Mouse (Mus musculus): ENCODE measurements at regions not wholly inside any gene's neighbourhood (a gene's known extent, or its start where the extent isn't known, plus 50 kb on each side); places are given as distances from the start of the nearest gene placed in this dataset.
A peak's percentile ranks its signal among the peaks of the same experiment; 100 is the strongest.

GRCm38 (mm10) chr11:114387091-114387490 is 281.2 kb upstream of the Rpl38 start:
- no peaks in the 10 kb centered on the region for H3K4me1 ChIP-seq (ENCODE audit: control insufficient read depth, insufficient read depth, low read length)
- no peaks in the 10 kb centered on the region for H3K9me3 ChIP-seq (replicated peaks; ENCODE audit: control insufficient read depth, low read length)
- no peak overlapping the region for H3K27ac ChIP-seq (ENCODE audit: low read depth, low read length)
- H3K4me2 ChIP-seq: no peak overlapping the region
- no peaks in the 10 kb centered on the region for H3K27me3 ChIP-seq (ENCODE audit: control insufficient read depth, insufficient read depth, low read length)
- H3K4me3 ChIP-seq (ENCODE audit: low read depth, low read length): no peak overlapping the region
- H3K36me3 ChIP-seq (ENCODE audit: control insufficient read depth, insufficient read depth, low read length): no peaks in the 10 kb centered on the region
- 83% methylated on average over 2 of the region's 2 CpGs for WGBS (ENCODE audit: insufficient replicate concordance)
- ATAC-seq (replicated peaks; ENCODE audit: insufficient number of reproducible peaks, low FRiP score, low TSS enrichment): no peak
- H3K9ac ChIP-seq (ENCODE audit: low read depth, low read length): no peak overlapping the region

DNA sequence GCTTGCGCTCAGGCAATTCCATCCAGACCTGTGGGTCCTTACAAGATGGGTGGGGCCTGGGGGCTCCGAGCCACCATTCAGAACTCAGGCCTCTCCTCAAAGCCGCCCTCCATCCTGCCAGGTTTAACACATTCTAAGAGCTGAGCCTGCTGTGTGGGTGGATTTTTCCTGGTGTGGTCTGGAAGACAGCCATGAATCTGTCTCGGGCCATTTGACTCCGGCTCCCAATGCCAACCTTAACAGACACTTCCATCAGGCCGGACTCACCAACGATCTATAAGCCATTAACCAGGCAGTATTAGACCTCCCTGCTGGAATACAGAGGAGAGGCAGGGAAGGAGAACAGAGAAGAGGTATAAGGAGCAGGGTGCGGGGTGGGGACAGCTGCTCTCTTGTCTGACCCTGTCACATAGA is 288.9 kb upstream of the Rpl38 start:
- Histone ChIP-seq H3K4me3 (ENCODE audit: low read depth, low read length) (no peak overlapping the region), H3K27ac (ENCODE audit: low read depth, low read length) (no peak overlapping the region), H3K4me2 (no peak overlapping the region), H3K4me1 (ENCODE audit: control insufficient read depth, insufficient read depth, low read length) (no peaks in the 10 kb centered on the region), H3K36me3 (ENCODE audit: control insufficient read depth, insufficient read depth, low read length) (no peaks in the 10 kb centered on the region), H3K9me3 (replicated peaks; ENCODE audit: control insufficient read depth, low read length) (no peaks in the 10 kb centered on the region), H3K27me3 (ENCODE audit: control insufficient read depth, insufficient read depth, low read length) (no peaks in the 10 kb centered on the region), H3K9ac (ENCODE audit: low read depth, low read length) (no peak overlapping the region)
- WGBS (ENCODE audit: insufficient replicate concordance): 64% methylated on average over 8 of the region's 8 CpGs
- no peak for ATAC-seq (replicated peaks; ENCODE audit: insufficient number of reproducible peaks, low FRiP score, low TSS enrichment)

- H3K4me3 ChIP-seq (ENCODE audit: low read depth, low read length): no peak overlapping the region
- H3K27me3 ChIP-seq (ENCODE audit: control insufficient read depth, insufficient read depth, low read length): no peaks in the 10 kb centered on the region
- H3K4me2 ChIP-seq: no peak overlapping the region
- ATAC-seq (replicated peaks; ENCODE audit: insufficient number of reproducible peaks, low FRiP score, low TSS enrichment): no peak
- no peak overlapping the region for H3K27ac ChIP-seq (ENCODE audit: low read depth, low read length)
- no peaks in the 10 kb centered on the region for H3K4me1 ChIP-seq (ENCODE audit: control insufficient read depth, insufficient read depth, low read length)
- H3K9ac ChIP-seq (ENCODE audit: low read depth, low read length): no peak overlapping the region
- H3K9me3 ChIP-seq (replicated peaks; ENCODE audit: control insufficient read depth, low read length): no peaks in the 10 kb centered on the region
- no peaks in the 10 kb centered on the region for H3K36me3 ChIP-seq (ENCODE audit: control insufficient read depth, insufficient read depth, low read length)
- WGBS (ENCODE audit: insufficient replicate concordance): 63% methylated on average over 14 of the region's 14 CpGs
These were observed 292.4 kb upstream of the Rpl38 start for GRCm38 (mm10) chr11:114375921-114376320.

- no peaks in the 10 kb centered on the region for H3K36me3 ChIP-seq (ENCODE audit: control insufficient read depth, insufficient read depth, low read length)
- H3K4me3 ChIP-seq (ENCODE audit: low read depth, low read length): no peak overlapping the region
- peak overlapping the region; percentile 2; the same call in 1 of the 2 replicates for H3K4me2 ChIP-seq
- H3K4me1 ChIP-seq (ENCODE audit: control insufficient read depth, insufficient read depth, low read length): no peaks in the 10 kb centered on the region
- H3K27ac ChIP-seq (ENCODE audit: low read depth, low read length): no peak overlapping the region
- 46% methylated on average over 10 of the region's 10 CpGs for WGBS (ENCODE audit: insufficient replicate concordance)
- no peak for ATAC-seq (replicated peaks; ENCODE audit: insufficient number of reproducible peaks, low FRiP score, low TSS enrichment)
- no peaks in the 10 kb centered on the region for H3K9me3 ChIP-seq (replicated peaks; ENCODE audit: control insufficient read depth, low read length)
- no peak overlapping the region for H3K9ac ChIP-seq (ENCODE audit: low read depth, low read length)
- H3K27me3 ChIP-seq (ENCODE audit: control insufficient read depth, insufficient read depth, low read length): no peaks in the 10 kb centered on the region
These were observed 297.6 kb upstream of the Rpl38 start for GRCm38 (mm10) chr11:114370708-114371107.

- no peaks in the 10 kb centered on the region for H3K27me3 ChIP-seq (ENCODE audit: control insufficient read depth, insufficient read depth, low read length)
- H3K9ac ChIP-seq (ENCODE audit: low read depth, low read length): no peak overlapping the region
- H3K4me3 ChIP-seq (ENCODE audit: low read depth, low read length): no peak overlapping the region
- H3K9me3 ChIP-seq (replicated peaks; ENCODE audit: control insufficient read depth, low read length): no peaks in the 10 kb centered on the region
- no peaks in the 10 kb centered on the region for H3K4me1 ChIP-seq (ENCODE audit: control insufficient read depth, insufficient read depth, low read length)
- H3K4me2 ChIP-seq: no peak overlapping the region
- no peaks in the 10 kb centered on the region for H3K36me3 ChIP-seq (ENCODE audit: control insufficient read depth, insufficient read depth, low read length)
- ATAC-seq (replicated peaks; ENCODE audit: insufficient number of reproducible peaks, low FRiP score, low TSS enrichment): no peak
- H3K27ac ChIP-seq (ENCODE audit: low read depth, low read length): no peak overlapping the region
- WGBS (ENCODE audit: insufficient replicate concordance): 83% methylated on average over 6 of the region's 8 CpGs
These were observed 300.5 kb upstream of the Rpl38 start for GRCm38 (mm10) chr11:114367779-114368178.

- Histone ChIP-seq H3K27ac (ENCODE audit: low read depth, low read length) (no peak overlapping the region), H3K36me3 (ENCODE audit: control insufficient read depth, insufficient read depth, low read length) (no peaks in the 10 kb centered on the region), H3K4me2 (no peak overlapping the region), H3K9ac (ENCODE audit: low read depth, low read length) (no peak overlapping the region), H3K4me1 (ENCODE audit: control insufficient read depth, insufficient read depth, low read length) (no peaks in the 10 kb centered on the region), H3K4me3 (ENCODE audit: low read depth, low read length) (no peak overlapping the region), H3K27me3 (ENCODE audit: control insufficient read depth, insufficient read depth, low read length) (no peaks in the 10 kb centered on the region), H3K9me3 (replicated peaks; ENCODE audit: control insufficient read depth, low read length) (no peaks in the 10 kb centered on the region)
- WGBS (ENCODE audit: insufficient replicate concordance): 78% methylated on average over 8 of the region's 8 CpGs
- no peak for ATAC-seq (replicated peaks; ENCODE audit: insufficient number of reproducible peaks, low FRiP score, low TSS enrichment)
These were observed 294.1 kb upstream of the Sdk2 start for GRCm38 (mm10) chr11:114360946-114361345.

GRCm38 (mm10) chr11:114360321-114360720 is 293.5 kb upstream of the Sdk2 start:
- no peak for ATAC-seq (replicated peaks; ENCODE audit: insufficient number of reproducible peaks, low FRiP score, low TSS enrichment)
- WGBS (ENCODE audit: insufficient replicate concordance): 79% methylated on average over 10 of the region's 10 CpGs

DNA sequence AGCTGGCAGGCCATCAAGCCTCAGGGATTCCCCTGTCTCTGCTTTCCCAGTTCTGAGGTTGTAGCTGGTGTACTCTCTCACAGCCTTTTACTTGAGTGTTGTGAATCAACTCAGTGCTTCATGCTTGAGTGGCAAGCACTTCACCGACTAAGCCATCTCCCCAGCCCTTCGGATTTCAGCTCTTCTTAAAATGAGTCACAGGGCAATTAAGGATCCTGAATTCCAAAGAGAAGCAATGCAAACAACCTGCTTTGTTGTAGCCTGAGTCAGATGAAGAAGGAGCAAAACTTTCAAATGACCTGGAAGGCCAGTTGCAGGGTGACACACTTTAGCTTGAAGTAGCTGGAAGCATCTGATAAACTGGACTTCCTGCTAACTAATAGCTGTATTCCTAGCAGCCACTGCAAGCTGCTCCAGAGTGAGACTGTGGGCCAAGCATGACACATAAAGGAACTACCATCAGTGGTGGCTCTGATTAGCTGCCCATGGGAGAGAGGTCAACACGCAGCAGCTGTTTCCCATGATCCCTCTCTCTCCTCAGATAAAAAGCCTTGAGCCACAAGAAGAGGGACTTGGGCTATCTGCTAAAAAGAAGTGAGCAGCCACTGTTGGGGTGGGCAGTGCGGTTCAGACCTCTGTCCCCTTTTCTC is 285.4 kb upstream of the Sdk2 start:
- H3K9ac ChIP-seq (ENCODE audit: low read depth, low read length): no peak overlapping the region
- H3K36me3 ChIP-seq (ENCODE audit: control insufficient read depth, insufficient read depth, low read length): no peaks in the 10 kb centered on the region
- no peak overlapping the region for H3K4me3 ChIP-seq (ENCODE audit: low read depth, low read length)
- no peaks in the 10 kb centered on the region for H3K27me3 ChIP-seq (ENCODE audit: control insufficient read depth, insufficient read depth, low read length)
- H3K4me2 ChIP-seq: no peak overlapping the region
- no peak for ATAC-seq (replicated peaks; ENCODE audit: insufficient number of reproducible peaks, low FRiP score, low TSS enrichment)
- WGBS (ENCODE audit: insufficient replicate concordance): 46% methylated on average over 4 of the region's 4 CpGs
- H3K27ac ChIP-seq (ENCODE audit: low read depth, low read length): no peak overlapping the region
- no peaks in the 10 kb centered on the region for H3K9me3 ChIP-seq (replicated peaks; ENCODE audit: control insufficient read depth, low read length)
- 0 out of 2 replicates have a peak, but pooled peaks cover 2% of the 10 kb centered on the region for H3K4me1 ChIP-seq (ENCODE audit: control insufficient read depth, insufficient read depth, low read length)

More at GRCm38 (mm10) chr11:114360321-114360720, 293.5 kb upstream of the Sdk2 start:
- Histone ChIP-seq H3K4me2 (no peak overlapping the region), H3K4me3 (ENCODE audit: low read depth, low read length) (no peak overlapping the region), H3K27me3 (ENCODE audit: control insufficient read depth, insufficient read depth, low read length) (no peaks in the 10 kb centered on the region), H3K9ac (ENCODE audit: low read depth, low read length) (no peak overlapping the region), H3K27ac (ENCODE audit: low read depth, low read length) (no peak overlapping the region), H3K4me1 (ENCODE audit: control insufficient read depth, insufficient read depth, low read length) (no peaks in the 10 kb centered on the region), H3K36me3 (ENCODE audit: control insufficient read depth, insufficient read depth, low read length) (no peaks in the 10 kb centered on the region), H3K9me3 (replicated peaks; ENCODE audit: control insufficient read depth, low read length) (no peaks in the 10 kb centered on the region)

- WGBS (ENCODE audit: insufficient replicate concordance): 74% methylated on average over 12 of the region's 12 CpGs
- Histone ChIP-seq H3K27ac (ENCODE audit: low read depth, low read length) (no peak overlapping the region), H3K9me3 (replicated peaks; ENCODE audit: control insufficient read depth, low read length) (no peaks in the 10 kb centered on the region), H3K9ac (ENCODE audit: low read depth, low read length) (no peak overlapping the region), H3K4me2 (no peak overlapping the region), H3K4me3 (ENCODE audit: low read depth, low read length) (no peak overlapping the region), H3K27me3 (ENCODE audit: control insufficient read depth, insufficient read depth, low read length) (no peaks in the 10 kb centered on the region), H3K36me3 (ENCODE audit: control insufficient read depth, insufficient read depth, low read length) (no peaks in the 10 kb centered on the region), H3K4me1 (ENCODE audit: control insufficient read depth, insufficient read depth, low read length) (no peaks in the 10 kb centered on the region)
- ATAC-seq (replicated peaks; ENCODE audit: insufficient number of reproducible peaks, low FRiP score, low TSS enrichment): no peak
These were observed 270.1 kb upstream of the Sdk2 start for GRCm38 (mm10) chr11:114336839-114337484.
